Mouse (Mus musculus) stomach, postnatal 0 days (tissue): ENCODE measurements around the gene Prr22.

ENCODE experiments used
- CTCF ChIP-seq: IDR thresholded peaks from 2 replicates; pipeline ENCODE4 v1.5.1; 2016; ENCODE audit warnings: antibody characterized with exemption, low read depth, mild to moderate bottlenecking, moderate library complexity
- EP300 ChIP-seq: optimal IDR thresholded peaks from 2 replicates; pipeline ENCODE3; 2016; ENCODE audit warnings: antibody characterized with exemption

DNA sequence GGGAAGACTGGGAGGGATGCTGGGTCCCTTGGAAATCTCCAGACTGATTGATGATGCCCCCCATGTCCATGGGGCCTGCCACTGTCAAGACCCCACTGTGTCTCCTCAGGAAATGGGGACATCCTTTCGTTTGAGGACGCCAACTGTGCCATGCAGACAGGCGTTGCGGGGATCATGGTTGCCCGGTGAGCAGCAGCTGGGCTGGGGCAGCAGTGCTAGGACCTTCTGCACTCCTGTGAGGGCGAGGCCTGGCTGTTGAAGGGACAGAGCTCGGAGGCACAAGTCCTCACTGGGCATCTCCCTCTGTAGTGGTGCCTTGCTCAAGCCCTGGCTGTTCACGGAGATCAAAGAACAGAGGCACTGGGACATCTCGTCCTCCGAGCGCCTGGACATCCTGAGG, 1.1 kb upstream of the Prr22 start:
- TF ChIP-seq EP300 (no peak), CTCF (no peak)
